Mouse (Mus musculus): ENCODE measurements around the gene Hist1h1d. TPM values are rescaled to one million over a fixed set of nuclear protein-coding genes. Genes with fewer than 3 reads are reported as not detected.
"Not testable (repeated sequence)": the region's sequence is repeated elsewhere in the genome, so short reads cannot be mapped to it uniquely, and the experiment has no call there.

Hist1h1d gene
- polyA plus RNA-seq, 1 experiment from 2014 or later = 0.17 TPM

DNA sequence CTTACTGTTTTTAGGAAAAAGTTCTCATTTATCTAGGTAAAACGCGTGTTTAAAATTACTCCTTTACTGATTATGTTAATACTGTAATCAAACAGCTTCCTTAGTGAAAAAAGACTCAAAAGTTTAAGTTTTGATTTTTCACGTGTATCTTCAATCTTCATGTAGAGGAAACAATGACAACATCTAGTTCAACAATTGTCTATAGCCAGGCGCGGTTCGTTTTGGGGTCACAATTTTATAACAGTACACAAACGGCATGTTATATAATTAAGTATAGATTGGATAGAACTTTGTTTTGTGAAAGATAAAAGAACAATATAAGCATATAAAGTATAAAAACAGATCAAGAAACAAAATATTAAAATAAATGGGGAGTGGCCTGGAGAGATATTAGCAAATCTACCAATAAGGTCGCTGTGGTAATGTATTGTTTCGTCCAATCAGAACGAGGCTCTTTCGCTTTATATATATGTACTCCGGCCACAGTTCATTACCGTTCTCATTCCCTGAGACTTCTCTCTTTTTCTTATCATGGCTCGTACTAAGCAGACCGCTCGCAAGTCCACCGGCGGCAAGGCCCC, 22.3 kb downstream of the Hist1h1d start, which contains the start of gene Hist1h3d:
Hist1h3d (plus strand) TSS at position 493 of the 581 bp plus-strand sequence.
- peak within 1 kb of the TSS; percentile 71 for H3K9ac ChIP-seq
- DNase-seq (ENCODE audit: low spot score) (peak; percentile 87), ATAC-seq (ENCODE audit: low FRiP score) (peak; percentile 62)
- H3K36me3 ChIP-seq (replicated peaks; ENCODE audit: control insufficient read depth, insufficient read depth) = no peaks in the 10 kb centered on the region
- H3K4me1 ChIP-seq (replicated peaks; ENCODE audit: control insufficient read depth, insufficient read depth, low read length) = peaks cover 31% of the 10 kb centered on the region
- H3K9me3 ChIP-seq (ENCODE audit: control insufficient read depth, low read length) = no peaks in the 10 kb centered on the region
- under 1% methylated on average over 18 of the region's 18 CpGs for WGBS
- H3K27me3 ChIP-seq (ENCODE audit: control insufficient read depth, insufficient read depth, low read length) = no peaks in the 10 kb centered on the region
- peak within 1 kb of the TSS; percentile 67 for H3K4me2 ChIP-seq (replicated peaks)
- peak within 1 kb of the TSS; percentile 87 for H3K27ac ChIP-seq
- H3K4me3 ChIP-seq (replicated peaks; ENCODE audit: low read length) = peak within 1 kb of the TSS; percentile 35

GRCm38 (mm10) chr13:23575864-23576313, 22.8 kb downstream of the Hist1h1d start:
- H3K9ac ChIP-seq = peak overlapping the region; percentile 71
- peak overlapping the region; percentile 35 for H3K4me3 ChIP-seq (replicated peaks; ENCODE audit: low read length)
- not testable (repeated sequence) for H3K9me3 ChIP-seq (ENCODE audit: control insufficient read depth, low read length); ATAC-seq (ENCODE audit: low FRiP score); H3K36me3 ChIP-seq (replicated peaks; ENCODE audit: control insufficient read depth, insufficient read depth); DNase-seq (ENCODE audit: low spot score); H3K27me3 ChIP-seq (ENCODE audit: control insufficient read depth, insufficient read depth, low read length)
- H3K27ac ChIP-seq = peak overlapping the region; percentile 67
- H3K4me2 ChIP-seq (replicated peaks) = peak overlapping the region; percentile 67
- whole genome bisulfite sequencing = under 1% methylated on average over 8 of the region's 40 CpGs
- peaks cover 29% of the 10 kb centered on the region for H3K4me1 ChIP-seq (replicated peaks; ENCODE audit: control insufficient read depth, insufficient read depth, low read length)

DNA sequence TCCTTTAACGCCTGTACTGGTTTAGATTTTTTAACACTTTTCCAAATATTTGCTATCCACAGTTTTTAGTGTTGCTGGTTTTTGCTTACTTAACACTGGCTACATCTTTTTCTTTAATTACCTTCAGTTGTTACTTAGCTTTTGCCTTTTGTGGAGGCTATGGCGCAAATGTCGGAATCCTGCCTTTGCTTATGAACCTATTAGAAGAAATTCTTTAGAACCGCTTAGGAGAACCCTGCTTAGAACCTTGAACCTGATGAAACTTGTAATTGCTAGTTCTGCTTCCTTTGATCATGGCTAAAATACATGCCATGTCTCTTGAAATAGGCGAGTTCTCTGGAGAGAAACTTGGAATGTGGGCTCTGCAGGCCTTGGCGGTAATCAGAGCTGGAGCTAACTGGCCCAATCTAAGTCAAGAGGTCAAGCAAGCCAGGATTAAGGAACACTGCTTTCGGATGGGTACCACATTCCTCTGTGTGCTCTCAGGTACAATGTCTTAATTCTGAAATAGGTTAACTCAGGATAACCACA, 23.4 kb downstream of the Hist1h1d start:
- peak overlapping the region; percentile 67 for H3K27ac ChIP-seq
- H3K9me3 ChIP-seq (ENCODE audit: control insufficient read depth, low read length) = no peaks in the 10 kb centered on the region
- DNase-seq (ENCODE audit: low spot score) = no peak
- H3K9ac ChIP-seq = peak overlapping the region; percentile 71
- no peaks in the 10 kb centered on the region for H3K36me3 ChIP-seq (replicated peaks; ENCODE audit: control insufficient read depth, insufficient read depth)
- H3K4me3 ChIP-seq (replicated peaks; ENCODE audit: low read length) = peak overlapping the region; percentile 35
- H3K4me1 ChIP-seq (replicated peaks; ENCODE audit: control insufficient read depth, insufficient read depth, low read length) = peaks cover 29% of the 10 kb centered on the region
- H3K27me3 ChIP-seq (ENCODE audit: control insufficient read depth, insufficient read depth, low read length) = no peaks in the 10 kb centered on the region
- no peak for ATAC-seq (ENCODE audit: low FRiP score)
- WGBS = 6% methylated on average over 7 of the region's 7 CpGs
- peak overlapping the region; percentile 67 for H3K4me2 ChIP-seq (replicated peaks)

DNA sequence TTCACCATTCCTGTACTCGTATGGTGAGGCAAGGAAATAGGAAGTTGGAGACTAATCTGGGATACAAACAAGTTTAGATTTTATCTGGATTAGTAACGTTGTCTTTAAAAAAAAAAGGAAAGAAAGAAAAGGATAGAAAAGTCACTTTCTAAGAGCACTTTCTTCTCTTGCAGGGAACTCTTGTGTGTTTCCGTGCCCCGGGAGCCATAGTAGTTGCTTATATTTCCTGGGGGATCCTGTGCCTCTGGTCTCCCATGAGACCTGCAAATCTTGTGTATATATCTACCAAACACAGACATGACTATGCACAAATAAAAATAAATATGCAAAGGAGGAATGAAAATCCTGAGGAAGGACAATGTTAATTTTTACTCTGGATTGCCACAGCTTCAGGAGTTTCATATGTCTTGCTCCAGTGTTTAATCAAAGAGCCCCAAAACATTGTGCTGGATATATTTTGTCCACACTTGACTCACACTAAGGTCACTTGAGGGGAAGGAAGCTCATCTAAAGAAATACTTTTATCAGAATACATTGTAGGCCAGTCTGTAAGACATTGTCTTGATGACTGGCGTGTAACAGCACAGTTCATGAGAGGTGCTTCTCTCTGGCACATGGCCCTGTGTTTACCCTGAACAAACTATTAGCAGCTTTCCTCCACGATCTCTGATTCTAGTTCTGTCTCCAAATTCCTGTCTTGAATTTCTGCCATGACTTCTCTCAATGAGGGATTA, 24.0 kb downstream of the Hist1h1d start:
- peak overlapping the region; percentile 67 for H3K4me2 ChIP-seq (replicated peaks)
- H3K9me3 ChIP-seq (ENCODE audit: control insufficient read depth, low read length) = no peaks in the 10 kb centered on the region
- peak overlapping the region; percentile 35; the same call in 1 of the 2 replicates for H3K4me3 ChIP-seq (replicated peaks; ENCODE audit: low read length)
- WGBS = 56% methylated on average over 6 of the region's 6 CpGs
- H3K27me3 ChIP-seq (ENCODE audit: control insufficient read depth, insufficient read depth, low read length) = no peaks in the 10 kb centered on the region
- H3K4me1 ChIP-seq (replicated peaks; ENCODE audit: control insufficient read depth, insufficient read depth, low read length) = peaks cover 30% of the 10 kb centered on the region
- H3K9ac ChIP-seq = 0 out of 2 replicates have a peak overlapping the region, but pooled peaks have one; percentile 71
- no peak overlapping the region for H3K27ac ChIP-seq
- no peak for ATAC-seq (ENCODE audit: low FRiP score)
- no peak for DNase-seq (ENCODE audit: low spot score)
- no peaks in the 10 kb centered on the region for H3K36me3 ChIP-seq (replicated peaks; ENCODE audit: control insufficient read depth, insufficient read depth)

DNA sequence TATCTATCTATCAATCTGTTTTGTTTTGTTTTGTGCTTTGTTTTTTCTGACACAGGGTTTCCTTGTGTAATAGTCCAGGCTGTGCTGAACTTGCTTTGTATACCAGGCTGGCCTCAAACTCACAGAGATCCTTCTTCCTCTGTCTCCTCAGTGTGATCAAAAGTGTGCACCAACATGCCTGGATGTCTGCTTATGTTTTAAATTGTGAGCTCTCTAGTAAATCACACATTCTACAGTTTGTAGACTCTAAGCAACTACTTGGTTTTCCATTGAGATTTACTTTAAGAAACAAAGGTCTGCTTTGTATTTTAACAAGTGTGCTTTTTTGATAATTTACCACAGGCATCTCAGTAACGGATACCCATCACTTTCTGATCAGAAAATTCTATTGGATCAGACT, 24.8 kb downstream of the Hist1h1d start:
- DNase-seq (ENCODE audit: low spot score) (no peak), ATAC-seq (ENCODE audit: low FRiP score) (no peak)
- H3K4me2 ChIP-seq (replicated peaks) = no peak overlapping the region
- H3K27me3 ChIP-seq (ENCODE audit: control insufficient read depth, insufficient read depth, low read length) = no peaks in the 10 kb centered on the region
- H3K9ac ChIP-seq = no peak overlapping the region
- 97% methylated on average over 1 of the region's 1 CpGs for WGBS
- H3K4me1 ChIP-seq (replicated peaks; ENCODE audit: control insufficient read depth, insufficient read depth, low read length) = peaks cover 30% of the 10 kb centered on the region
- no peak overlapping the region for H3K4me3 ChIP-seq (replicated peaks; ENCODE audit: low read length)
- H3K27ac ChIP-seq = no peak overlapping the region
- H3K36me3 ChIP-seq (replicated peaks; ENCODE audit: control insufficient read depth, insufficient read depth) = no peaks in the 10 kb centered on the region
- H3K9me3 ChIP-seq (ENCODE audit: control insufficient read depth, low read length) = no peaks in the 10 kb centered on the region

DNA sequence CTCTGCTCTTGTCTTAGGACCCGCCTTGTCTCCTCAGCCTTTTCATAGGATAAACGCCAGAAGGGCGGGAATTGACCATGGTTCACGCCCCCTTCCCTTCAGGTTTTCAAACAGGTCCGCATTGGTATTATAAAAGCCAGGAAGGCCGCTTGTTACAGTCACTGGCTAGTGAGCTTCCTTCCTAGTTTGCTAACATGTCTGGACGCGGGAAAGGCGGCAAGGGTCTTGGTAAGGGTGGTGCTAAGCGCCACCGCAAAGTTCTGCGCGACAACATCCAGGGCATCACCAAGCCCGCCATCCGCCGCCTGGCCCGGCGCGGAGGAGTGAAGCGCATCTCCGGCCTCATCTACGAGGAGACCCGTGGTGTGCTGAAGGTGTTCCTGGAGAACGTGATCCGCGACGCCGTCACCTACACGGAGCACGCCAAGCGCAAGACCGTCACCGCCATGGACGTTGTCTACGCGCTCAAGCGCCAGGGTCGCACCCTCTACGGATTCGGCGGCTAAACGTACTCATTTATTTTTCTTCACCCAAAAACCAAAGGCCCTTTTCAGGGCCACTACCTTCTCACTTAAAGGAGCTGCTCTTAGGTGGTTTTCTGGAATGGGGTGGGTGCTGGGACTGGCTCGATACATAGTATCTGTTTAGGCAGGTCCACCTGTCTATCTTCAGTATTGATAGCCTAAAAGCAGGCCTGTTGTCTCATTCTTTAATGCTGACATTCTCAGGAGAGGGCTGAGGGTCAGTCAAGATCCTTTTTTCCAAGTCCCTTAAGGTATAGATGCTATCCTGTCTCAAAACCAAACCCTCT, 28.6 kb downstream of the Hist1h1d start, which contains the start of gene Hist1h4d:
Hist1h4d (plus strand) TSS at position 191 of the 811 bp plus-strand sequence.
- peak within 1 kb of the TSS; percentile 82 for H3K27ac ChIP-seq
- peak within 1 kb of the TSS; percentile 70 for H3K9ac ChIP-seq
- peaks cover 33% of the 10 kb centered on the region for H3K4me1 ChIP-seq (replicated peaks; ENCODE audit: control insufficient read depth, insufficient read depth, low read length)
- H3K9me3 ChIP-seq (ENCODE audit: control insufficient read depth, low read length) = no peaks in the 10 kb centered on the region
- peak within 1 kb of the TSS; percentile 99 for H3K4me2 ChIP-seq (replicated peaks)
- ATAC-seq (ENCODE audit: low FRiP score) (peak; percentile 92), DNase-seq (ENCODE audit: low spot score) (peak; percentile 100)
- H3K4me3 ChIP-seq (replicated peaks; ENCODE audit: low read length) = peak within 1 kb of the TSS; percentile 45
- H3K36me3 ChIP-seq (replicated peaks; ENCODE audit: control insufficient read depth, insufficient read depth) = no peaks in the 10 kb centered on the region
- under 1% methylated on average over 43 of the region's 43 CpGs for WGBS
- H3K27me3 ChIP-seq (ENCODE audit: control insufficient read depth, insufficient read depth, low read length) = no peaks in the 10 kb centered on the region

- Histone ChIP-seq H3K27me3 (ENCODE audit: control insufficient read depth, insufficient read depth, low read length) (no peaks in the 10 kb centered on the region), H3K9me3 (ENCODE audit: control insufficient read depth, low read length) (no peaks in the 10 kb centered on the region), H3K9ac (peak overlapping the region; percentile 70), H3K4me1 (replicated peaks; ENCODE audit: control insufficient read depth, insufficient read depth, low read length) (peaks cover 36% of the 10 kb centered on the region), H3K4me2 (replicated peaks) (peak overlapping the region; percentile 99), H3K4me3 (replicated peaks; ENCODE audit: low read length) (peak overlapping the region; percentile 45), H3K36me3 (replicated peaks; ENCODE audit: control insufficient read depth, insufficient read depth) (no peaks in the 10 kb centered on the region), H3K27ac (peak overlapping the region; percentile 82)
- 4% methylated on average over 6 of the region's 6 CpGs for WGBS
- ATAC-seq (ENCODE audit: low FRiP score) (no peak), DNase-seq (ENCODE audit: low spot score) (no peak)
Observed at GRCm38 (mm10) chr13:23582219-23583056, 29.4 kb downstream of the Hist1h1d start.

GRCm38 (mm10) chr13:23583387-23584068, 30.5 kb downstream of the Hist1h1d start:
- 0 out of 2 replicates have a peak overlapping the region, but pooled peaks have one; percentile 99 for H3K4me2 ChIP-seq (replicated peaks)
- DNase-seq (ENCODE audit: low spot score) (no peak), ATAC-seq (ENCODE audit: low FRiP score) (no peak)
- H3K36me3 ChIP-seq (replicated peaks; ENCODE audit: control insufficient read depth, insufficient read depth) = no peaks in the 10 kb centered on the region
- no peak overlapping the region for H3K9ac ChIP-seq
- H3K4me1 ChIP-seq (replicated peaks; ENCODE audit: control insufficient read depth, insufficient read depth, low read length) = peaks cover 36% of the 10 kb centered on the region
- no peak overlapping the region for H3K4me3 ChIP-seq (replicated peaks; ENCODE audit: low read length)
- no peaks in the 10 kb centered on the region for H3K27me3 ChIP-seq (ENCODE audit: control insufficient read depth, insufficient read depth, low read length)
- H3K9me3 ChIP-seq (ENCODE audit: control insufficient read depth, low read length) = no peaks in the 10 kb centered on the region
- H3K27ac ChIP-seq = no peak overlapping the region

All from hindbrain, embryonic 14.5 days (tissue).